Mouse (Mus musculus) forebrain, embryonic 10.5 days (tissue): ENCODE data around the gene Ssxa1. TPM values are rescaled to one million over a fixed set of nuclear protein-coding genes. Genes with fewer than 3 reads are reported as not detected.
"Not testable (repeated sequence)": the region's sequence is repeated elsewhere in the genome, so short reads cannot be mapped to it uniquely, and the experiment has no call there.

ENCODE experiments used
- DNase-seq: peaks from one replicate; pipeline ENCODE4 v3.0.0-alpha.2; 2017; ENCODE audit warnings: low spot score; ENCODE audit errors: extremely low spot score
- H3K27ac ChIP-seq: fragments of 300-500 bp; sonication (generic); 2 replicates; pipeline ENCODE4 v1.5.1; 2016; ENCODE audit warnings: mild to moderate bottlenecking
- H3K27me3 ChIP-seq: fragments of 300-500 bp; sonication (generic); 2 replicates; pipeline ENCODE4 v1.6.1; 2016; ENCODE audit warnings: mild to moderate bottlenecking; ENCODE audit not compliant: poor library complexity, severe bottlenecking
- H3K36me3 ChIP-seq: fragments of 300-500 bp; sonication (generic); replicated peaks from 2 replicates; pipeline ENCODE4 v1.6.1; 2016; ENCODE audit warnings: mild to moderate bottlenecking, moderate library complexity
- H3K4me1 ChIP-seq: fragments of 300-500 bp; sonication (generic); 2 replicates; pipeline ENCODE4 v1.6.1; 2016
- H3K4me3 ChIP-seq: fragments of 300-500 bp; sonication (generic); 2 replicates; pipeline ENCODE4 v1.5.1; 2016; ENCODE audit warnings: mild to moderate bottlenecking, moderate library complexity
- H3K9me3 ChIP-seq: fragments of 300-500 bp; sonication (generic); 2 replicates; pipeline ENCODE4 v1.6.1; 2016; ENCODE audit warnings: mild to moderate bottlenecking, moderate library complexity
- WGBS: fragments of 180-500 bp; shearing (Covaris S2); methylation state at CpG from one replicate; pipeline ENCODE4 v1.1.7; 2016; 5-methylcytosine and 5-hydroxymethylcytosine counted together
- polyA plus RNA-seq: library from polyadenylated mRNA; unstranded; fragments of >200 nt; fragmentation: Nextera tagmentation; extraction: Ambion mirVana; gene quantifications from 2 replicates; pipeline ENCODE4 v1.2.1, GENCODE M21; 2016

Gene Ssxa1
- not detected in 2 replicates for polyA plus RNA-seq

DNA sequence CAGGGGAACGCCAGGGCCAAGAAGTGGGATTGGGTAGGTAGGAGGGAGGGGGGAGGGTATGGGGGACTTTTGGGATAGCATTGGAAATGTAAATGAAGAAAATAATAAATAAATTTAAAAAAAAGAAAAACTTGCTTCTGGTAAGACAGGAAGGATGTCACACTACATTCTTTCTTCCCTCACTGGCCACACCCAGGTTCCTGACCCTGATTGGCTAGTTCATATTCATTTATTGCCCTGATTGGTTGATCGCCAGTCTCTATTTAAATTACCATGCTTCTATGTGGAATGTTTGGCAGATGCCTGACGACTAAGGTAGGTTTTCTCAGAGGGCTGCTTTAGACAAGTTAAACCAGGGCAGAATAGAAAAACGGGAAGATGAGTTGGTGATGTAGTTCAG lies at the start of gene Ssxa1:
Ssxa1 (plus strand) TSS at position 301 of the 400 bp plus-strand sequence.
- H3K27ac ChIP-seq = no peak within 1 kb of the TSS
- no peaks in the 10 kb centered on the region for H3K4me1 ChIP-seq
- H3K9me3 ChIP-seq = no peaks in the 10 kb centered on the region
- H3K27me3 ChIP-seq = no peaks in the 10 kb centered on the region
- no peak for DNase-seq
- H3K36me3 ChIP-seq = no peaks in the 10 kb centered on the region
- 82% methylated on average over 4 of the region's 4 CpGs for WGBS
- H3K4me3 ChIP-seq = no peak within 1 kb of the TSS

GRCm38 (mm10) chrX:21068106-21068505 lies 47.5 kb upstream of the Ssxa1 start, which contains the start of gene Spaca5:
TSS of gene Spaca5 (plus strand) at chrX:21068406.
- no peaks in the 10 kb centered on the region for H3K36me3 ChIP-seq
- DNase-seq = no peak
- no peak within 1 kb of the TSS for H3K27ac ChIP-seq
- H3K9me3 ChIP-seq = no peaks in the 10 kb centered on the region; the same call in 1 of the 2 replicates
- H3K27me3 ChIP-seq = no peaks in the 10 kb centered on the region
- no peak within 1 kb of the TSS for H3K4me3 ChIP-seq
- H3K4me1 ChIP-seq = no peaks in the 10 kb centered on the region

DNA sequence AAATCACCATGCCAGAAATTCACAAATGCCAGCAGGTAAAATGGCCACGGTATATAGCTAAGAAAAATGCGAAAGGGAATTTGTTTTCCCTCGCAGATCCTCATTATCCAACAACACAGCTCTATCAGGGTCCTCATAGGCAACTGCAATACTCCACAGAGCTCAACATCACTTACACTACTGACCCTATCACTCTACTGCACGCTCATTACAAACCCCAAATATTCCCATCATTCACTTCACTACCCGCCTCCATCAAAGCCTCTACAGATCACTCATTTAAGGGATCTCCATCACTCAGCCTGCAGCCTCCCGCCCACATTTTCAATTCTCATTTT lies 27.0 kb upstream of the Ssxa1 start:
- peak overlapping the region; percentile 53 for H3K4me3 ChIP-seq
- 29% methylated on average over 6 of the region's 6 CpGs for WGBS
- no peaks in the 10 kb centered on the region for H3K27me3 ChIP-seq
- peaks cover 2% of the 10 kb centered on the region; the same call in 1 of the 2 replicates for H3K36me3 ChIP-seq
- peak overlapping the region; percentile 73 for H3K27ac ChIP-seq
- peaks cover 7% of the 10 kb centered on the region; the same call in 1 of the 2 replicates for H3K9me3 ChIP-seq
- no peak for DNase-seq
- no peaks in the 10 kb centered on the region for H3K4me1 ChIP-seq

DNA sequence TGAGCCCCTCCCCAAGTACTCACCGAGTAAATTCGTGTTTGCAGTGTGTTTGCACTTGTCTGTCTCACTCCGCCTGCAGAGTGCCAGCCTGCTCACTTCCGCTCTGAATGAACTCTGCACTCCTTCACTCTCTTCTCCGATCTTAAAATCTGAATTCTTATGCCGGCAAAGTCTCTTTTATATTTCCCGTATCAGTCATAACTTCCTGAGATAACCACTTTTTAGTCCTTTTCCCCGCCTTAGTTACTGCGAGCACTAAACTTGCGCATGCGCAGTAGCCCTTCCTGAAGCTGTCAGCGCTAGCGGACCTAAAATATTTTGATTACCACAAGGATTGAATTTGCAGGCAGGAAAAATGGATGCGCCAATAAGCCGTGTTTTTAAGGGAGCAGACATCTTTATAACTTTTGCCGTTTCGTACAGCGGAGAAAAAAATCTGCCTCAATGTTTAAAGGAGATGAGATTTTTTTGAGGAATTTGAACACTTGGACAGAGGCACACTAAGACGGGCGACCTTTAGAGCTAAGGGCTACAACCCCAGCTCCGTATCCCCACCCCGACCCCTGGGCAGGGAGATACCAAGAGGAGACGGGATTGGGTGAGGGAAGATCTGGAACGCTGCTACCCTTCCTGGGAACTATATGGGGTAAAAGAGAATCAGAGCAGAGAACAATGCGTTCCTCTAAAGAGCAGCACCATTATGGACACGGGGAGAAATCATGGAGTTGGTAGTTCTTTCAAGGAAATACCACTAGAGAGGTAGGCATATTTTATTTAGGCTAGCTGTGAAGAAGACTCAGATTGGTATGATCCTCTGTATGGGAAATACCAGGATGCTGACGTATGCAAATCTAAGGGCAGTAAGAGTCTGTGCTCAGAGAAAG lies 26.4 kb upstream of the Ssxa1 start, which contains the start of gene Zfp300:
Zfp300 (minus strand) TSS at position 545 of the 884 bp plus-strand sequence.
- no peaks in the 10 kb centered on the region for H3K36me3 ChIP-seq
- peak; percentile 48 for DNase-seq
- no peaks in the 10 kb centered on the region for H3K4me1 ChIP-seq
- no peaks in the 10 kb centered on the region for H3K27me3 ChIP-seq
- H3K27ac ChIP-seq = peak within 1 kb of the TSS; percentile 73
- peak within 1 kb of the TSS; percentile 53 for H3K4me3 ChIP-seq
- H3K9me3 ChIP-seq = peaks cover 4% of the 10 kb centered on the region; the same call in 1 of the 2 replicates
- 21% methylated on average over 27 of the region's 27 CpGs for WGBS

- Histone ChIP-seq H3K4me1 (no peaks in the 10 kb centered on the region), H3K27ac (peak overlapping the region; percentile 73; the same call in 1 of the 2 replicates), H3K36me3 (no peaks in the 10 kb centered on the region), H3K4me3 (peak overlapping the region; percentile 53), H3K27me3 (no peaks in the 10 kb centered on the region), H3K9me3 (0 out of 2 replicates have a peak, but pooled peaks cover 2% of the 10 kb centered on the region)
- 47% methylated on average over 7 of the region's 7 CpGs for WGBS
- DNase-seq = no peak
Measured at GRCm38 (mm10) chrX:21089867-21090239, 25.8 kb upstream of the Ssxa1 start.

DNA sequence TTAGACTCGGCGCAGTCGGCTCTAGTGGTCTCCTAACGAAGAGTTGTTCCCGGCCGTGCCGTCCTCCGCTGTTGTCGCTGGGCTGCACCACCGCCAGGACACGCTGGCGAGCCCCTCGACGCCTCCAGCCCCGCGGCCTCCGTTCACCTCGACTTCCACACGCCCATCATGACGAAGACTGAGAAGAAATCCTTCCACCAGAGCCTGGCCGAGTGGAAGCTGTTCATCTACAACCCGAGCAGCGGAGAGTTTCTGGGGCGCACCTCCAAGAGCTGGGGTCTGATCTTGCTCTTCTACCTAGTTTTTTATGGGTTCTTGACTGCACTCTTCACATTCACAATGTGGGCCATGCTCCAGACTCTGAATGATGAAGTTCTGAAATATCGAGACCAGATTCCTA lies 31.1 kb downstream of the Ssxa1 start:
- not testable (repeated sequence) for H3K36me3 ChIP-seq, H3K27me3 ChIP-seq, H3K27ac ChIP-seq, H3K4me1 ChIP-seq, H3K4me3 ChIP-seq, DNase-seq, H3K9me3 ChIP-seq
- 94% methylated on average over 25 of the region's 25 CpGs for WGBS

Other genes starting within 250 kb of the Ssxa1 start
- gene Timp1, start 245.7 kb upstream of the Ssxa1 start, polyA plus RNA-seq = 7.4 and 7.9 TPM in 2 replicates
- gene Syn1, start 194.8 kb upstream of the Ssxa1 start, polyA plus RNA-seq = 2.1 and 2.4 TPM in 2 replicates
- 2.9 and 4.1 TPM in 2 replicates for gene Cfp, start 184.3 kb upstream of the Ssxa1 start, polyA plus RNA-seq
- gene Elk1, start 165.2 kb upstream of the Ssxa1 start, polyA plus RNA-seq = 12.5 and 13.2 TPM in 2 replicates
- gene Uxt, start 153.8 kb upstream of the Ssxa1 start, polyA plus RNA-seq = 62.9 and 73.1 TPM in 2 replicates
- 4.9 and 6.3 TPM in 2 replicates for gene Zfp182, start 53.5 kb upstream of the Ssxa1 start, polyA plus RNA-seq
- gene Spaca5, start 47.4 kb upstream of the Ssxa1 start, polyA plus RNA-seq = not detected in 2 replicates
- gene Zfp300, start 26.3 kb upstream of the Ssxa1 start, polyA plus RNA-seq = 1.7 and 2.2 TPM in 2 replicates
- gene Gm21876, start 59.8 kb downstream of the Ssxa1 start, polyA plus RNA-seq = not detected in 2 replicates